Mouse (Mus musculus) macrophage (primary cell): ENCODE results near the gene Tead3. TPM values are rescaled to one million over a fixed set of nuclear protein-coding genes. Genes with fewer than 3 reads are reported as not detected.

Experiments used
- H3K27ac ChIP-seq: fragments of 350-480 bp; formaldehyde crosslinking; 2 replicates; pipeline ENCODE4 v1.9.0; 2021
- H3K36me3 ChIP-seq: fragments of 350-480 bp; formaldehyde crosslinking; 2 replicates; pipeline ENCODE4 v1.9.0; 2021; ENCODE audit errors: inconsistent target
- H3K4me3 ChIP-seq: fragments of 350-480 bp; formaldehyde crosslinking; 2 replicates; pipeline ENCODE4 v1.9.0; 2021; ENCODE audit errors: inconsistent target
- H3K79me2 ChIP-seq: fragments of 350-480 bp; formaldehyde crosslinking; 2 replicates; pipeline ENCODE4 v1.9.0; 2021; ENCODE audit errors: inconsistent target
- WGBS: methylation state at CpG from one replicate; pipeline ENCODE4 v1.1.7; 2026; ENCODE audit warnings: inconsistent platforms; ENCODE audit not compliant: missing documents; 5-methylcytosine and 5-hydroxymethylcytosine counted together
- polyA plus RNA-seq: library from polyadenylated mRNA; stranded (reverse); fragments of 250-400 nt; gene quantifications from 3 replicates; pipeline ENCODE4 v1.2.4, GENCODE M21; 2018; ENCODE audit warnings: inconsistent platforms
- total RNA-seq, 78 experiments: library from RNA; depleted of rRNA; stranded (reverse); fragments of 250-400 nt; gene quantifications; 1 replicate in 9 of 78; 2 replicates in 24 of 78; 3 replicates in 43 of 78; 4 replicates in 2 of 78; pipeline ENCODE4 v1.2.4; 2018; ENCODE audit warnings: inconsistent platforms in 56 of 78

The Tead3 gene
- total RNA-seq (2018; cell fraction: chromatin; rRNA removed) = 1 to 10 TPM in 3 of 26 experiments, under 1 TPM in 7, not detected in 16; 0.28 to 2.7 (median 0.61) TPM
- under 1 TPM in 8 of 26 experiments, not detected in 18; 0.09 to 0.19 (median 0.10) TPM for total RNA-seq (2018; cell fraction: cytosol; rRNA removed)
- under 1 TPM in 6 of 26 experiments, not detected in 20; 0.23 to 0.86 (median 0.29) TPM for total RNA-seq (2018; cell fraction: nucleus; rRNA removed)
- not detected in 3 replicates for polyA plus RNA-seq

- Histone ChIP-seq H3K36me3 (no peaks in the 10 kb centered on the region), H3K4me3 (no peak within 1 kb of the TSS), H3K27ac (no peak within 1 kb of the TSS), H3K79me2 (no peaks in the 10 kb centered on the region)
- 1% methylated on average over 73 of the region's 73 CpGs for WGBS
These were observed at the start of gene Tead3 for GRCm38 (mm10) chr17:28350466-28351352. Gene Tead3, minus strand, starts transcription at chr17:28350817.

- Histone ChIP-seq H3K27ac (no peak overlapping the region), H3K4me3 (no peak overlapping the region), H3K79me2 (no peaks in the 10 kb centered on the region), H3K36me3 (no peaks in the 10 kb centered on the region)
- 81% methylated on average over 7 of the region's 7 CpGs for WGBS
These were observed 44.4 kb upstream of the Tead3 start for GRCm38 (mm10) chr17:28394994-28395393.

GRCm38 (mm10) chr17:28394051-28394765 lies 43.6 kb upstream of the Tead3 start:
- H3K36me3 ChIP-seq = no peaks in the 10 kb centered on the region
- 93% methylated on average over 15 of the region's 15 CpGs for WGBS
- no peak overlapping the region for H3K4me3 ChIP-seq
- H3K27ac ChIP-seq = no peak overlapping the region
- no peaks in the 10 kb centered on the region for H3K79me2 ChIP-seq

GRCm38 (mm10) chr17:28391568-28392432 lies 41.2 kb upstream of the Tead3 start:
- Histone ChIP-seq H3K27ac (no peak overlapping the region), H3K79me2 (no peaks in the 10 kb centered on the region), H3K4me3 (no peak overlapping the region), H3K36me3 (no peaks in the 10 kb centered on the region)
- 11% methylated on average over 21 of the region's 25 CpGs for WGBS

- Histone ChIP-seq H3K36me3 (no peaks in the 10 kb centered on the region), H3K27ac (no peak overlapping the region), H3K4me3 (no peak overlapping the region), H3K79me2 (no peaks in the 10 kb centered on the region)
- WGBS = 91% methylated on average over 3 of the region's 3 CpGs
These were observed 37.9 kb upstream of the Tead3 start for GRCm38 (mm10) chr17:28388534-28388933.

GRCm38 (mm10) chr17:28386150-28386905 lies 35.7 kb upstream of the Tead3 start:
- H3K36me3 ChIP-seq = no peaks in the 10 kb centered on the region
- H3K79me2 ChIP-seq = no peaks in the 10 kb centered on the region
- no peak overlapping the region for H3K4me3 ChIP-seq
- H3K27ac ChIP-seq = no peak overlapping the region
- WGBS = 26% methylated on average over 23 of the region's 23 CpGs

GRCm38 (mm10) chr17:28384298-28384697 lies 33.7 kb upstream of the Tead3 start:
- 87% methylated on average over 4 of the region's 4 CpGs for WGBS
- H3K27ac ChIP-seq = no peak overlapping the region
- no peaks in the 10 kb centered on the region for H3K36me3 ChIP-seq
- no peaks in the 10 kb centered on the region for H3K79me2 ChIP-seq
- no peak overlapping the region for H3K4me3 ChIP-seq

- WGBS = 38% methylated on average over 5 of the region's 6 CpGs
- Histone ChIP-seq H3K36me3 (no peaks in the 10 kb centered on the region), H3K79me2 (no peaks in the 10 kb centered on the region), H3K4me3 (no peak overlapping the region), H3K27ac (no peak overlapping the region)
These were observed 29.6 kb upstream of the Tead3 start for GRCm38 (mm10) chr17:28380255-28380654.

GRCm38 (mm10) chr17:28375592-28376061 lies 25.0 kb upstream of the Tead3 start:
- no peak overlapping the region for H3K4me3 ChIP-seq
- WGBS = 11% methylated on average over 14 of the region's 17 CpGs
- no peaks in the 10 kb centered on the region for H3K36me3 ChIP-seq
- no peak overlapping the region for H3K27ac ChIP-seq
- no peaks in the 10 kb centered on the region for H3K79me2 ChIP-seq

GRCm38 (mm10) chr17:28374494-28374893 lies 23.9 kb upstream of the Tead3 start:
- Histone ChIP-seq H3K4me3 (no peak overlapping the region), H3K36me3 (no peaks in the 10 kb centered on the region), H3K27ac (no peak overlapping the region), H3K79me2 (no peaks in the 10 kb centered on the region)
- WGBS = 25% methylated on average over 16 of the region's 16 CpGs

GRCm38 (mm10) chr17:28373821-28374220 lies 23.2 kb upstream of the Tead3 start:
- Histone ChIP-seq H3K36me3 (no peaks in the 10 kb centered on the region), H3K4me3 (no peak overlapping the region), H3K79me2 (no peaks in the 10 kb centered on the region), H3K27ac (no peak overlapping the region)
- 23% methylated on average over 10 of the region's 10 CpGs for WGBS

- H3K27ac ChIP-seq = no peak overlapping the region
- H3K4me3 ChIP-seq = no peak overlapping the region
- no peaks in the 10 kb centered on the region for H3K36me3 ChIP-seq
- WGBS = 94% methylated on average over 1 of the region's 1 CpGs
- no peaks in the 10 kb centered on the region for H3K79me2 ChIP-seq
These were observed 21.3 kb upstream of the Tead3 start for GRCm38 (mm10) chr17:28371941-28372340.

GRCm38 (mm10) chr17:28371286-28371685 lies 20.7 kb upstream of the Tead3 start:
- 94% methylated on average over 2 of the region's 2 CpGs for WGBS
- H3K27ac ChIP-seq = no peak overlapping the region
- H3K36me3 ChIP-seq = no peaks in the 10 kb centered on the region
- H3K79me2 ChIP-seq = no peaks in the 10 kb centered on the region
- H3K4me3 ChIP-seq = no peak overlapping the region
